Mouse (Mus musculus): ENCODE data around the gene Frem2. TPM values are rescaled to one million over a fixed set of nuclear protein-coding genes. Genes with fewer than 3 reads are reported as not detected.

Gene Frem2
- polyA plus RNA-seq, 1 experiment from 2014 or later: 10.5 TPM

DNA sequence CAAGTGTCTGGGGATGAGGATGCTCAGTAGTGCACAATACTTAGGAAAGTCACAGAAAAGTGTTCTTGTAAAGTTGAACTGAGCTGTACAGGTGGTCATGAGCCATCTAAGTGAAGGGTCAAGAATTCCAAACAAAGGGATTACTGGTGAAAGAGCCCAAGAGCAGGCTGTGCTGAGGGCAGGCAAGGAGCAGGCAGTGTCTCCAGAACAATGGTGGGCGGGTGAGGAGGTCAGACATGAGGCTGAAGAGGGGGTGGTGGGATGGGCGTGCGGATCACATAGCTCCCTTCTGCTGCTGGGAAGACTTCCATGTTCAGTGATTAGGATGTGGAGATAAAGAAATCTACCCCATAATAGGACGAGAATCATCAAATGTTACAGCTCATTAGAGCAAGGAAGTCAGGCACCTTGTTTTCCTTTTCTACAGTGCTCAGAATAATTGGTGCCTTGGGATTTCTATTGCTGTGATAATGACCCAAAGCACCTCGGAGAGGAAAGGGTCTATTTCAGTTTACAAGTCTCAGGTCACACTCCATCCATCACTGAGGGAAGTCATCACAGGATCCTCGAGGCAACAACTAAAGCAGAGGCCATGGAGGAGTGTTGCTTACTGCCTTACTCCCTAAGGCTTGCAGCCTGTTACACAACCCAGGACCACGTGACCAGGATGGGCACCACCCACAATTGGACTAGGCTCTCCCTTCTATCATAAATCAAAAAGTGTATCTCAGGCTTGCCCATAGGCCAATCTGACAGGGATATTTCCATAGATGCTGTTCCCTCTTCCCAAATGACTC lies 80.6 kb downstream of the Frem2 start:
- Histone ChIP-seq H3K27me3 (no peaks in the 10 kb centered on the region), H3K4me2 (no peak overlapping the region), H3K27ac (no peak overlapping the region), H3K36me3 (no peaks in the 10 kb centered on the region), H3K4me3 (no peak overlapping the region), H3K9me3 (no peaks in the 10 kb centered on the region), H3K9ac (no peak overlapping the region), H3K4me1 (0 out of 2 replicates have a peak, but pooled peaks cover 5% of the 10 kb centered on the region)
- WGBS: 36% methylated on average over 7 of the region's 7 CpGs
- ATAC-seq (ENCODE audit: borderline replicate concordance, extremely low read depth, low FRiP score, low TSS enrichment): no peak

DNA sequence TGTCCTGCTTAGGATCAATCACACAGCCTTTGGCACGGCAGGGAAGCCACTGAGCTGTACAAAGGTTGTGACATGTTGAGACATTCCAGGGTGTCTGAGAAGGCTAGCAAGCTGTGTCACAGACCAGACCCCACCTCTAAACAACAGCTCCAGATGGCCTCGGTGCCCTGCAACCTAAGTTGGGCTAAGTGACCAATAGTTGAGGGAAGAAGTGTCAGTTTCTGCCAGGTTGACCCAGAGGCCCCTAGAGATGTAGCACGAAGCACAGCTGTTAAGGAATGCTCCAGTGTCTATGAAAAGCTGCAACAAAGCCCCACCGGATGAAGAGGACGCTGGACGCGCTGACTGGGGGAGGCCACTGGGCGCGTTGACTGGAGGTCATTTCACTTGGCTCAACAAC lies 83.0 kb downstream of the Frem2 start:
- ATAC-seq (ENCODE audit: borderline replicate concordance, extremely low read depth, low FRiP score, low TSS enrichment): no peak
- WGBS: 51% methylated on average over 9 of the region's 9 CpGs

DNA sequence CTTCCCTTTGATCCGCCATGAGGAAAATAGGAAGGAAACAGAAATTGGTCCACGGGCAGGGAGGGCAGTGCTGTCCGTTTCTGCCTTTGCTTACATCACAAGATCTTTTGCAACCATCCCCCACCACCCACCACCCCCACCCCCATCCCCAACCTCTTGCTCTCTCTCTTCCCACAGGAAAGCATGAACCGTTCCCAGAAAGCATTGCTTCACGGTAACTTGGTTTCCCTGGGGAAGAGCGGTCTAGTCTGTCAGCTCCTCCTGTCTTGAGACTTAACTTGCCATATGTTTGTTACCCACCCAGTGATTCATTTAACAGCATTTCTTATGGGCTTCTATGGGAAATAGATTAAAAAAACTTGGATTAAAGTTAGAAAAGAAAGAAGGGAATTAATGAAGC lies 85.5 kb downstream of the Frem2 start:
- Histone ChIP-seq H3K27ac (no peak overlapping the region), H3K4me1 (no peaks in the 10 kb centered on the region)
- no peak for ATAC-seq (ENCODE audit: borderline replicate concordance, extremely low read depth, low FRiP score, low TSS enrichment)

More for the DNA sequence above, 83.0 kb downstream of the Frem2 start:
- Histone ChIP-seq H3K27ac (no peak overlapping the region), H3K9ac (no peak overlapping the region), H3K9me3 (no peaks in the 10 kb centered on the region), H3K4me3 (no peak overlapping the region), H3K27me3 (no peaks in the 10 kb centered on the region), H3K4me1 (no peaks in the 10 kb centered on the region), H3K4me2 (no peak overlapping the region), H3K36me3 (no peaks in the 10 kb centered on the region)

DNA sequence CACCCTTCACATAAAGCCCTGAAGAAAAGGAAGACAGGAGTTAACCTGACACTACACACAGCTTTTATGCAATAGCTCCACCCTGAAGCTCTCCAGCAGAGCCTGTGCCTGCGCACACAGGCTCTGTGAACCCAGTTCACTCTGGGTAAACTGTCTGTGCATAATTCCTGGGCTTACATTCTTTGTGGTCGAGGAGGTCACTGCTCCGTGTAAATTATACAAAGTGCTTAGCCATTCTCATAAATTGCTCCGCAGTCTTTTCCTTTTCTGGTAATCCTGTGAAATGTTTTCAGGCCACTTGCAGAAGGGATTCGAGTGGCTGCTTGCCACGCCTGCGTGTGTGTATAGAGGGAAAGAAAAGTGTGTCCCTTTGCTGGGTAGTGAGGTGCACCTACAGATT lies 92.6 kb downstream of the Frem2 start:
- ATAC-seq (ENCODE audit: borderline replicate concordance, extremely low read depth, low FRiP score, low TSS enrichment): 0 out of 2 replicates have a peak, but pooled peaks have one; percentile 48
- Histone ChIP-seq H3K4me1 (no peaks in the 10 kb centered on the region; the same call in 1 of the 2 replicates), H3K4me2 (no peak overlapping the region)

More for the DNA sequence above, 85.5 kb downstream of the Frem2 start:
- Histone ChIP-seq H3K4me3 (no peak overlapping the region), H3K9ac (no peak overlapping the region), H3K9me3 (no peaks in the 10 kb centered on the region), H3K36me3 (no peaks in the 10 kb centered on the region), H3K27me3 (no peaks in the 10 kb centered on the region), H3K4me2 (no peak overlapping the region)
- 58% methylated on average over 6 of the region's 6 CpGs for WGBS

DNA sequence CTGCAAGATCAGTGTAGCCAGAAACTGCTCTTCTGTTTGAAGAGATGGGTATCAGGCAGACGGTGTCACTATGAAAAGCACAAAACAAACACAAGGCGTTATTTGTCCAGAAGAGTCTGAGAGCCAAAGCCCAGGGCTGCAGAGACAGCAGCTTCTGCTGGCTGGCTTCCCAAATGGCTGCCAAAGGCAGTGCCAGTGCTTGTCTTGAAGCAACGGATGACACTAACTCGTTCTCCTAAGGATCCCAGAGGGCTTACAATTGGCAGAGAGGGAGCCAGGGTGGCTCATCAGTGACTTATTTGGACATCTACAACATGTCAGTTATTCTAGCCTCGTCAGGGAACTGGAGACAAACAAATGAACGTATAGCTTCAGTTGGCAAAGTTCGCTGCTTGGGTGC lies 93.4 kb downstream of the Frem2 start:
- Histone ChIP-seq H3K36me3 (no peaks in the 10 kb centered on the region), H3K27me3 (no peaks in the 10 kb centered on the region; the same call in 1 of the 2 replicates), H3K4me1 (peaks cover 7% of the 10 kb centered on the region), H3K4me2 (no peak overlapping the region), H3K9me3 (no peaks in the 10 kb centered on the region), H3K27ac (peak overlapping the region; percentile 21), H3K9ac (no peak overlapping the region), H3K4me3 (no peak overlapping the region)
- no peak for ATAC-seq (ENCODE audit: borderline replicate concordance, extremely low read depth, low FRiP score, low TSS enrichment)
- 30% methylated on average over 7 of the region's 7 CpGs for WGBS

More for the DNA sequence above, 92.6 kb downstream of the Frem2 start:
- Histone ChIP-seq H3K9me3 (no peaks in the 10 kb centered on the region), H3K4me3 (no peak overlapping the region), H3K27ac (peak overlapping the region; percentile 21), H3K36me3 (no peaks in the 10 kb centered on the region), H3K9ac (no peak overlapping the region), H3K27me3 (no peaks in the 10 kb centered on the region; the same call in 1 of the 2 replicates)
- 26% methylated on average over 7 of the region's 7 CpGs for WGBS

DNA sequence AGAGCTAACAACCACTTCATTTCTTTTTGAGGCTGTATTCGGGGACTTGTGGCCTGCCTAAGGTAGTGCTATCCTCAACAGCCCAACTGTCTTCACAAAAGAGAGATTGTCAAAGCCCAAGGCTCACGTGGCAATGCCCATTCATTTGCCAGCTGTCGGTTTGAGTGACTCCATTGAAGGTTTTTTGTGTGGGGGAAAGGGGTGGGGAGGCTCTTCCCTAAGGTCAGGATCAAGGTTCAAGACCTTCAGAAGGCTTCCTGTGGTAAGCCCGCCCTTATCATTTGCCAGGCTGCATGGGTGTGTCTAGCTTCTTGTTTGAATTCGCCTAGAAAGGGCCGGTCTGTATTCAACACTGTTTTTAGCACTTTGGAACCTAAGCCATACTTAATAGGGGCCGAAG lies 95.3 kb downstream of the Frem2 start:
- Histone ChIP-seq H3K27me3 (no peaks in the 10 kb centered on the region; the same call in 1 of the 2 replicates), H3K4me2 (no peak overlapping the region), H3K9me3 (no peaks in the 10 kb centered on the region), H3K4me3 (no peak overlapping the region), H3K9ac (no peak overlapping the region), H3K27ac (no peak overlapping the region), H3K36me3 (no peaks in the 10 kb centered on the region), H3K4me1 (peaks cover 14% of the 10 kb centered on the region)
- ATAC-seq (ENCODE audit: borderline replicate concordance, extremely low read depth, low FRiP score, low TSS enrichment): no peak
- WGBS: 53% methylated on average over 7 of the region's 7 CpGs

DNA sequence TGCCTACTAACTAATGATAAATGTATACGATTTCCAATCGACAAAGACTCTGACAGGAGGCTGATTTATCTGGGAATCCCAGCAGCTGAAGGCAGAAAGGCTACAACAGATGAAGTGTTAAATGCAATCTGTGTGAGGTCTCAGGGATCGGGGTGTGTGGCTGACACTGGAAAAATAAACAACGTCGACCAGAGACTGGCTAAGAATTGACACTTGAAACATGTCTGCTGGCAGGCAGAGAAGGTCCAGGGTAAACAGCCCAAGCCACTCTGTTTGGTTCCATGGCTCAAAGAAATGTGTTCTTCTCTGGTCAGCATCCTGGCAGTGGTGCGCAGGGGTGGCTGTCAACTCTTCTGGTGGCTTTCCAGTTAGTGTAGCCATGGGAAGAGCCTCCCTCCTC lies 98.1 kb downstream of the Frem2 start:
- peaks cover 14% of the 10 kb centered on the region for H3K4me1 ChIP-seq
- 0 out of 2 replicates have a peak overlapping the region, but pooled peaks have one; percentile 4 for H3K4me2 ChIP-seq
- no peaks in the 10 kb centered on the region for H3K36me3 ChIP-seq
- no peaks in the 10 kb centered on the region; the same call in 1 of the 2 replicates for H3K27me3 ChIP-seq
- H3K9ac ChIP-seq: no peak overlapping the region
- ATAC-seq (ENCODE audit: borderline replicate concordance, extremely low read depth, low FRiP score, low TSS enrichment): peak; percentile 36; the same call in 1 of the 2 replicates
- no peaks in the 10 kb centered on the region for H3K9me3 ChIP-seq
- H3K27ac ChIP-seq: no peak overlapping the region
- 15% methylated on average over 6 of the region's 6 CpGs for WGBS
- no peak overlapping the region for H3K4me3 ChIP-seq

DNA sequence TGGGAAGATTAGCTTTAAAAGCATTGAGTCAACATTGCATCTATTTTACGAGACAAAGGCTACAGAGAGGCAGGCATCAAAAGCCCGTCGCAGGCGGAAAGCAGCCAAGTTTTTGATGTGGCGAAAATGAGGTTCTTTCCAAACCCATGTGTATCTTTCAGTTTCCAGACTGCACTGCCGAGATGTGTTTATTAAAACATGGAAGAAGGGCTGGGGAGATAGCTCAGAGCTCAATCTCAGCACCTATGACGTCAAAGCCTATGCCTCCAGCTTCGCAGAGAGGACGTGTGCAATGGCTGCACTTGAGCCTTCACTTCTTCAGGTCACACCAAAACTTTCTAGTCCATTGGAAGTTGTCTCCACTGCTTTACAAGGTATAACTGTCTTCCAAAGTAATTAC lies 98.9 kb downstream of the Frem2 start:
- no peaks in the 10 kb centered on the region; the same call in 1 of the 2 replicates for H3K27me3 ChIP-seq
- H3K4me3 ChIP-seq: no peak overlapping the region
- no peak overlapping the region for H3K9ac ChIP-seq
- peak overlapping the region; percentile 21 for H3K4me2 ChIP-seq
- H3K4me1 ChIP-seq: peaks cover 14% of the 10 kb centered on the region
- no peaks in the 10 kb centered on the region for H3K9me3 ChIP-seq
- no peaks in the 10 kb centered on the region for H3K36me3 ChIP-seq
- peak; percentile 35; the same call in 1 of the 2 replicates for ATAC-seq (ENCODE audit: borderline replicate concordance, extremely low read depth, low FRiP score, low TSS enrichment)
- 35% methylated on average over 9 of the region's 9 CpGs for WGBS
- H3K27ac ChIP-seq: peak overlapping the region; percentile 46

DNA sequence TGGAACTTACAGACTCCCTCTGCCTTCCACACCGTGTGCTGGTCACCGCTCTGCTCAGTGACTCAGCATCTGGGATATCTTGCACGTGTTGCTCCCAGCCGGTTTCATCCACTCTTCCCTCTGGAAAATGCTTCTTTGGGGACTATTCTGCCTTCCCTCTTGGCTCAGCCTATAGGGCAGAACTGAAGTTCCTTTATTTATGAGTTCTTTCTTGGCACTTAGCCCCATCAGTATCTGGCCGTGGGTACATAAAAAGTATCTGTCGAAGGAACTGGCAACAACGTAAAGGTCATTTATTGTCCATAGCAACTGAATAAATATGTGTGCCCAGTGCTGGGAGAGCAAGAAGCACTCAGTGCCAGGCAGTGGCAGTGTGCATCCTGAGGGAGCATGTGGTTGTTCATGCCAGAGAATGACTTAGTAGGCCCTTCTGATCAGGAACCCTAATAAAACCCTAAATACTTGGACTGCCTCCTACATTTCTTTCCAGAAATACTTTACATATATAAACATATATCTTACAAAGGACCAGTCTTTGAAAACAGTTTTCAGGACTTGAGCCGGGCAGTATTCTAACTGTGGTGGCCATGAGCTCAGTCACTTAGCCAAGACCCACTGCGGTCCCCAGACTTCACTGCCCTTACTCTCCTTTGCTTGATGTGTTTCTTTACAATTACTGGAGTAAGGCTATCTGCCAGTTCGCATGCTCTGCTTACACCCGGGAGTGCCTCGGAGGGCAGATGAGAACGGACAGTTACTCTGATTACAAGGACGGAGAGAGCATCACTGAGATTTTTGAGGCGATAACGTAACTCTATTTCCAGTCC lies 99.6 kb downstream of the Frem2 start:
- no peak overlapping the region for H3K4me3 ChIP-seq
- no peaks in the 10 kb centered on the region for H3K36me3 ChIP-seq
- peak overlapping the region; percentile 21; the same call in 1 of the 2 replicates for H3K4me2 ChIP-seq
- no peak overlapping the region for H3K9ac ChIP-seq
- peak; percentile 47 for ATAC-seq (ENCODE audit: borderline replicate concordance, extremely low read depth, low FRiP score, low TSS enrichment)
- no peaks in the 10 kb centered on the region; the same call in 1 of the 2 replicates for H3K27me3 ChIP-seq
- WGBS: 44% methylated on average over 16 of the region's 16 CpGs
- H3K9me3 ChIP-seq: no peaks in the 10 kb centered on the region
- peaks cover 14% of the 10 kb centered on the region for H3K4me1 ChIP-seq
- H3K27ac ChIP-seq: peak overlapping the region; percentile 46

DNA sequence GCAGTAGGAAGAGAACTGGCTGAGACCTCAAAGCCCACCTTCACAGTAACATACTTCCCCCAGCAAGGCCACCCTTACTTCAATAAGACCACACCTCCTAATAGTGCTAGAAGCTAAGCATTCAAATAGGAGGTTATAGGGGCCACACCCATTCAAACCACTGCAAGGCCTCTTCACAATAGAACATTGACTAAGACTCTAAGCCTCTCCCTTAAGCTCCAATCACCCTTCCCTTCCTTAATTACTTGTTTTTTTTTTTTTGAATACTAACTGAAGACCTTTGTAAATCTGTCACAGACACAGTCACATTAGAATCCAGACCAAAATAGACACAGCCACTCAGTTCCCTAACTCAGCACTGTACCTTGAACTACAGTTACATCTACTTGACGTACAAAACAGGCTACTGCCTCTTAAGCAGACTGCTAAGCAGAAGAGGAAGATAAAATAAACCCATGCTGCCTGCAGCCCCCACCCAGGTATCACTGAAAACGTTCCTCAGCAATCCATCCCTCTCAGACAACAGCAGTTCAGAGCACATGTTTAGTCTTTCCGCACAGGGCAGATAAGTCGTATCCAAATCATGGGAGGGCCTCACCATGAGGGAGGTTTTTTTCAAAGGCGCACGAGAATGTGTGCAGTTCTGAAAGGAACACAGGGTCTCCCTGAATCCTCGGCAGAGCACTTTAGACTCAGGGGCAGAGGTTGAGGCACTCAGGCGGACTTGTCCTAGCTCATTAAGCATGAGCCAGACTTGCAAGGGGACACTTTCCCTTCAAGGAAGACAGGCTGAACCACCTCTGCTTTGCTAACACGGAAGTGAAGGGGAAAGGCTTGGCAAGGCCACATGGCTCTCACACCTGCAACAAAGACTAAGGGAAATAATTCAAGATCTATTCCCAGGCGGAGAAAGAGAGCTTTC lies 101.9 kb downstream of the Frem2 start:
- Histone ChIP-seq H3K4me2 (no peak overlapping the region), H3K9ac (no peak overlapping the region), H3K4me3 (no peak overlapping the region), H3K36me3 (no peaks in the 10 kb centered on the region), H3K9me3 (no peaks in the 10 kb centered on the region), H3K4me1 (peaks cover 14% of the 10 kb centered on the region), H3K27ac (no peak overlapping the region), H3K27me3 (no peaks in the 10 kb centered on the region)
- 42% methylated on average over 10 of the region's 10 CpGs for WGBS
- no peak for ATAC-seq (ENCODE audit: borderline replicate concordance, extremely low read depth, low FRiP score, low TSS enrichment)

DNA sequence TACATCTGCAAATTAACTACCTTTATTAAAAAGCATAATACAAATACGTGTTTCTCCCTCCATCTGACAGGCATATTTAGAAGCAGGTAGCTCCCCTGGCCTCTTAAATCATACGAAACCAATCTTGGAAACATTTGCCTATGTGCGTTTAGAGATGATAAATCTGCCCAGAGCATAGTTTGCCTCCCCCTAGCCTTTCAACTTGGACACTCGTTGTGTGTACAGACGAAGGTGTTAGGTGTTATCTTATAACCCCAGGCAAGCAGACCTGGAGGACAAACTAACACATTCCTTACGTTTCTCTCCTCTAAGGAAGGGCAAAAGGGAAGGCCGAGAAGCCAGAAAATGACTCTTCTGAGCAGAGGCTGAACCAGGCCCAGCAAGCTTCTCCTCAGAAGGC lies 104.5 kb downstream of the Frem2 start:
- 38% methylated on average over 7 of the region's 7 CpGs for WGBS
- H3K27ac ChIP-seq: no peak overlapping the region
- no peak overlapping the region for H3K9ac ChIP-seq

More for the DNA sequence above, 104.5 kb downstream of the Frem2 start:
- H3K4me2 ChIP-seq: no peak overlapping the region
- H3K4me3 ChIP-seq: no peak overlapping the region
- no peaks in the 10 kb centered on the region for H3K36me3 ChIP-seq
- H3K27me3 ChIP-seq: no peaks in the 10 kb centered on the region
- no peaks in the 10 kb centered on the region for H3K9me3 ChIP-seq
- ATAC-seq (ENCODE audit: borderline replicate concordance, extremely low read depth, low FRiP score, low TSS enrichment): no peak
- H3K4me1 ChIP-seq: 0 out of 2 replicates have a peak, but pooled peaks cover 5% of the 10 kb centered on the region
